Mouse (Mus musculus) CH12.LX (cell line): Measurements from ENCODE around the gene AI854703. TPM values are rescaled to one million over a fixed set of nuclear protein-coding genes. Genes with fewer than 3 reads are reported as not detected.

Source experiments
- DNase-seq: peaks from one replicate; pipeline ENCODE4 v3.0.0-alpha.2; 2013; ENCODE audit errors: extremely low read depth
- H3K27ac ChIP-seq: 2 replicates; pipeline ENCODE4 v1.5.1; 2012; ENCODE audit warnings: low read depth, mild to moderate bottlenecking, control low read depth, moderate library complexity; ENCODE audit not compliant: insufficient read depth
- H3K27me3 ChIP-seq: replicated peaks from 2 replicates; pipeline ENCODE3; 2012; ENCODE audit warnings: inconsistent platforms
- H3K36me3 ChIP-seq, 2 experiments: replicated peaks in 1 of 2; 2 replicates each; pipeline versions ENCODE3 to v1.6.1; 2012; ENCODE audit warnings: inconsistent platforms in 1 of 2, low read length in 1 of 2, mild to moderate bottlenecking in 1 of 2, mixed read lengths in 1 of 2, moderate library complexity in 1 of 2; ENCODE audit not compliant: control insufficient read depth in 1 of 2, insufficient read depth in 1 of 2
- H3K4me1 ChIP-seq, 2 experiments: 2 replicates each; pipeline ENCODE4 v1.6.1; 2012; ENCODE audit warnings: inconsistent platforms in 1 of 2, moderate library complexity in 1 of 2; ENCODE audit not compliant: insufficient read depth in 2 of 2, control insufficient read depth in 1 of 2
- H3K4me2 ChIP-seq: 2 replicates; pipeline ENCODE4 v1.6.1; 2012; ENCODE audit warnings: low read depth, mild to moderate bottlenecking, control low read depth; ENCODE audit not compliant: poor library complexity, insufficient read depth, severe bottlenecking
- H3K4me3 ChIP-seq, 3 experiments: fragments of 150-350 bp in 1 of 3; sonication (generic) in 1 of 3; replicated peaks in 1 of 3; 2 replicates each; pipeline versions ENCODE3 to v1.5.1; 2011 to 2012; ENCODE audit warnings: low read depth in 2 of 3, low read length in 2 of 3, mild to moderate bottlenecking in 2 of 3, moderate library complexity in 2 of 3, control low read depth in 1 of 3, improper control_type of control experiment in 1 of 3, inconsistent platforms in 1 of 3, mixed read lengths in 1 of 3; ENCODE audit not compliant: poor library complexity in 1 of 3
- H3K79me2 ChIP-seq: replicated peaks from 2 replicates; pipeline ENCODE4 v1.6.1; 2012; ENCODE audit warnings: mild to moderate bottlenecking, moderate library complexity; ENCODE audit not compliant: control insufficient read depth, poor library complexity, insufficient read depth, severe bottlenecking; ENCODE audit errors: extremely low read depth
- H3K9ac ChIP-seq: 2 replicates; pipeline ENCODE4 v1.6.1; 2012; ENCODE audit warnings: low read depth, mild to moderate bottlenecking, control low read depth, moderate library complexity; ENCODE audit not compliant: insufficient read depth
- H3K9me3 ChIP-seq: replicated peaks from 2 replicates; pipeline ENCODE3; 2012; ENCODE audit warnings: low read length, inconsistent platforms, mixed read lengths
- BHLHE40 ChIP-seq: IDR thresholded peaks from 2 replicates; pipeline ENCODE4 v1.6.1; 2011; ENCODE audit warnings: mild to moderate bottlenecking, low read depth, low read length, improper control_type of control experiment
- CHD2 ChIP-seq: IDR thresholded peaks from 2 replicates; pipeline ENCODE4 v1.6.1; 2011; ENCODE audit warnings: low read length, improper control_type of control experiment
- EP300 ChIP-seq: IDR thresholded peaks from 2 replicates; pipeline ENCODE4 v1.6.1; 2011; ENCODE audit warnings: low read length, improper control_type of control experiment
- IRF4 ChIP-seq: IDR thresholded peaks from 2 replicates; pipeline ENCODE4 v1.6.1; 2014; ENCODE audit warnings: low read depth, mild to moderate bottlenecking, inconsistent platforms, low read length, improper control_type of control experiment
- JUN ChIP-seq: IDR thresholded peaks from 2 replicates; pipeline ENCODE4 v1.6.1; 2011; ENCODE audit warnings: low read depth, mild to moderate bottlenecking, low read length, improper control_type of control experiment, moderate library complexity; ENCODE audit not compliant: insufficient read depth
- JUND ChIP-seq: conservative IDR thresholded peaks from 2 replicates; pipeline ENCODE4 v1.6.1; 2011; ENCODE audit warnings: low read depth, low read length, improper control_type of control experiment
- MAFK ChIP-seq: IDR thresholded peaks from 2 replicates; pipeline ENCODE4 v1.6.1; 2011; ENCODE audit warnings: low read length, improper control_type of control experiment; ENCODE audit not compliant: insufficient replicate concordance
- NRF1 ChIP-seq: IDR thresholded peaks from 2 replicates; pipeline ENCODE4 v1.6.1; 2014; ENCODE audit warnings: low read depth, mild to moderate bottlenecking, inconsistent platforms, low read length, improper control_type of control experiment, moderate library complexity
- POLR2AphosphoS2 ChIP-seq: IDR thresholded peaks from 2 replicates; pipeline ENCODE4 v1.6.1; 2011; ENCODE audit warnings: low read depth, low read length, improper control_type of control experiment
- RAD21 ChIP-seq: IDR thresholded peaks from 2 replicates; pipeline ENCODE4 v1.6.1; 2011; ENCODE audit warnings: low read depth, mild to moderate bottlenecking, low read length, improper control_type of control experiment, moderate library complexity
- RCOR1 ChIP-seq: conservative IDR thresholded peaks from 2 replicates; pipeline ENCODE4 v1.6.1; 2012; ENCODE audit warnings: low read depth, mild to moderate bottlenecking, inconsistent platforms, low read length, improper control_type of control experiment
- SIN3A ChIP-seq: IDR thresholded peaks from 2 replicates; pipeline ENCODE4 v1.6.1; 2012; ENCODE audit warnings: low read length, improper control_type of control experiment, inconsistent platforms
- TBP ChIP-seq: conservative IDR thresholded peaks from 2 replicates; pipeline ENCODE4 v1.6.1; 2011; ENCODE audit warnings: low read depth, low read length, improper control_type of control experiment
- UBTF ChIP-seq: IDR thresholded peaks from 2 replicates; pipeline ENCODE4 v1.6.1; 2012; ENCODE audit warnings: low read depth, mild to moderate bottlenecking, inconsistent platforms, low read length, improper control_type of control experiment, moderate library complexity
- USF1 ChIP-seq: IDR thresholded peaks from 2 replicates; pipeline ENCODE4 v1.6.1; 2014; ENCODE audit warnings: low read depth, mild to moderate bottlenecking, inconsistent platforms, low read length, improper control_type of control experiment
- dilution Hi-C: fragments of 300-500 bp; cut with MboI; formaldehyde crosslinking; loops from 2 replicates; pipeline ENCODE4 v1.14.3; 2020; ENCODE audit warnings: low sequenced_read_pairs; ENCODE audit not compliant: extremely low pct_unique_long_range_greater_than_20kb, extremely low pct_ligation_motif_present
- in situ Hi-C: fragments of 300-500 bp; cut with MboI; formaldehyde crosslinking; loops from 3 replicates; pipeline ENCODE4 v1.14.3; 2019; ENCODE audit warnings: low sequenced_read_pairs, low pct_ligation_motif_present, low pct_unique_long_range_greater_than_20kb, mixed read lengths
- polyA plus RNA-seq: library from polyadenylated mRNA; unstranded; fragments of >175 nt; gene quantifications from 2 replicates; pipeline ENCODE4 v1.2.1, GENCODE M21; 2012; ENCODE audit warnings: low read depth; ENCODE audit not compliant: insufficient read length
- total RNA-seq, 2 experiments: library from RNA; depleted of rRNA; stranded (reverse); fragments of 300-350 nt in 1 of 2; fragments of >200 nt in 1 of 2; gene quantifications; 2 replicates each; pipeline ENCODE4 v1.2.3; 2012 to 2014

The AI854703 gene
- total and polyA plus RNA-seq, 3 experiments: 2.1 to 5.3 (median 4.8) TPM

DNA sequence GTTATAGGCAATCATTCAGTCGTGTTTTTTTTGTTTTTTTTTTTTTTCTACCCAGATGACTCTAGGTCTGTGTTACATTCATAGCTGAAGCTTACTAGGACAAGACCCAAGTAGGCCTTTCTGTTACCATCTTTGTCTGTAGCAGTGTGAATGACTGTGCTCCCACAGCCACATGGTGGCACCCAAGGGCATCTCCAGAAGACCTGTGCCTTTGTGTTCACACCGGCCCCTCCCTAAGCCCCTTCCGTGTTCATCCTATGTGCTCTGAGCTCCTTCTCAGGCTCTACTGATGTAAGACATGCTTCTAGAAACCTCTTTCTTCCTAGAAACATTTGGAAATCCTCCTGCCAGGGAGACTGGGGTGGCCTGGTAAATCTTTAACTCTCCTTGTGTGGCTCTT lies 20.4 kb downstream of the AI854703 start, which contains the start of gene Gimap8 (continued):
- TF ChIP-seq MAFK: no peak
- no peak for TF ChIP-seq USF1
- peak; percentile 55 for TF ChIP-seq SIN3A
- no peak for TF ChIP-seq JUN
- TF ChIP-seq EP300: no peak
- TF ChIP-seq CHD2: no peak
- TF ChIP-seq JUND: 0 out of 2 replicates have a peak, but pooled peaks have one; percentile 21
- TF ChIP-seq RAD21: peak; percentile 95

GRCm38 (mm10) chr6:48647611-48648010 lies 21.0 kb downstream of the AI854703 start:
- peak overlapping the region; percentile 65 to 84 (median 75) for H3K4me3 ChIP-seq
- no peak for TF ChIP-seq RAD21
- 0 out of 2 replicates have a peak, but pooled peaks have one; percentile 26 for TF ChIP-seq TBP
- TF ChIP-seq NRF1: no peak
- no peak for TF ChIP-seq IRF4
- TF ChIP-seq SIN3A: no peak
- TF ChIP-seq EP300: no peak
- H3K9me3 ChIP-seq: peaks cover 8% of the 10 kb centered on the region
- peaks cover 32 to 40% of the 10 kb centered on the region in 2 experiments for H3K36me3 ChIP-seq
- H3K79me2 ChIP-seq: peaks cover 27% of the 10 kb centered on the region
- H3K9ac ChIP-seq: peak overlapping the region; percentile 81
- dilution Hi-C loops: loop anchor here (25.0 kb wide), 1 partner anchor 115 kb away; the partner anchor contains the start of gene Gimap3
- peak overlapping the region; percentile 80 for H3K4me2 ChIP-seq
- H3K27me3 ChIP-seq: no peaks in the 10 kb centered on the region
- in situ Hi-C loops: loop anchor here (5.0 to 25.0 kb wide), 5 partner anchors 35 to 470 kb away; partner anchors contain the start of genes Doxl2, Gimap3 and Gimap4
- H3K4me1 ChIP-seq: peaks cover 17 to 41% of the 10 kb centered on the region in 2 experiments
- peak overlapping the region; percentile 66 for H3K27ac ChIP-seq
- no peak for DNase-seq

DNA sequence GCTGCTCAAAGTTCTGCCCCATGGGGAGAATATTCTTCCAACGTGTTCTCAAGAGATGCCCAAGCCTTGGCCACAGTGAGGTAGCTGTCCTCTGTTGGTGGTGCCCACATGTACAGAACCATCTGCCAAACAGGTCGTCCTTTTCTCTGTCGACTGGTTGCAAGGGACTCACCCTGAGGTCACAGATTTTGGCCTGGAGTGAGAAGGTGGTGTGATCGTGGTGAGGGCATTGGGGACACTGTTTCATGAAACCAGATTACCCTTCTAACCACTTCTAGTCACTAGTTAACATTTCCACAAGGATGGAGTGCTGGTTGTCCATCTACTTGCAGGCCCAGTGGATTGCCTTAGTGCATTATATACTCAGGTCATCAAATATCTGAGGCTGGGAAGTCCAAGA lies 22.2 kb downstream of the AI854703 start:
- no peak for DNase-seq
- H3K27me3 ChIP-seq: no peaks in the 10 kb centered on the region
- H3K9me3 ChIP-seq: peaks cover 8% of the 10 kb centered on the region
- H3K4me1 ChIP-seq: peaks cover 17 to 42% of the 10 kb centered on the region in 2 experiments
- H3K36me3 ChIP-seq: peaks cover 32 to 42% of the 10 kb centered on the region in 2 experiments
- TF ChIP-seq TBP: no peak
- no peak for TF ChIP-seq RCOR1
- TF ChIP-seq POLR2AphosphoS2: no peak
- no peak for TF ChIP-seq UBTF
- TF ChIP-seq BHLHE40: no peak
- in situ Hi-C loops: loop anchor here (5.0 to 25.0 kb wide), 5 partner anchors 34 to 471 kb away; partner anchors contain the start of genes Doxl2, Gimap3 and Gimap4
- H3K9ac ChIP-seq: peak overlapping the region; percentile 81
- peak overlapping the region; percentile 80 for H3K4me2 ChIP-seq
- H3K79me2 ChIP-seq: peaks cover 27% of the 10 kb centered on the region
- H3K27ac ChIP-seq: no peak overlapping the region
- dilution Hi-C loops: loop anchor here (25.0 kb wide), 1 partner anchor 114 kb away; the partner anchor contains the start of gene Gimap3
- peak overlapping the region in 1 of 3 experiments; percentile 75 for H3K4me3 ChIP-seq
